Mouse (Mus musculus) limb, embryonic 12.5 days (tissue): ENCODE measurements around the gene Timm10b. TPM values are rescaled to one million over a fixed set of nuclear protein-coding genes. Genes with fewer than 3 reads are reported as not detected.

ENCODE experiments used
- ATAC-seq: fragments of 200-750 bp; cut with Nextera tagmentation; 2 replicates; pipeline ENCODE4 v1.8.0; 2017; ENCODE audit warnings: low read depth, moderate TSS enrichment; ENCODE audit not compliant: insufficient number of reproducible peaks, insufficient read depth, low FRiP score, low TSS enrichment
- H3K27ac ChIP-seq: fragments of 300-500 bp; sonication (generic); 2 replicates; pipeline ENCODE4 v1.5.1; 2016; ENCODE audit warnings: mild to moderate bottlenecking, moderate library complexity
- H3K27me3 ChIP-seq: fragments of 300-500 bp; sonication (generic); 2 replicates; pipeline ENCODE4 v1.6.1; 2016; ENCODE audit warnings: mild to moderate bottlenecking, moderate library complexity
- H3K36me3 ChIP-seq: fragments of 300-500 bp; sonication (generic); 2 replicates; pipeline ENCODE4 v1.6.1; 2016; ENCODE audit warnings: mild to moderate bottlenecking, moderate library complexity
- H3K4me1 ChIP-seq: fragments of 300-500 bp; sonication (generic); replicated peaks from 2 replicates; pipeline ENCODE4 v1.6.1; 2016
- H3K4me2 ChIP-seq: fragments of 300-500 bp; sonication (generic); 2 replicates; pipeline ENCODE4 v1.6.1; 2016; ENCODE audit warnings: mild to moderate bottlenecking, moderate library complexity
- H3K4me3 ChIP-seq: fragments of 300-500 bp; sonication (generic); replicated peaks from 2 replicates; pipeline ENCODE4 v1.5.1; 2016; ENCODE audit warnings: mild to moderate bottlenecking
- H3K9ac ChIP-seq: fragments of 300-500 bp; sonication (generic); replicated peaks from 2 replicates; pipeline ENCODE4 v1.6.1; 2016; ENCODE audit warnings: mild to moderate bottlenecking, moderate library complexity
- H3K9me3 ChIP-seq: fragments of 300-500 bp; sonication (generic); 2 replicates; pipeline ENCODE4 v1.6.1; 2016; ENCODE audit warnings: mild to moderate bottlenecking, moderate library complexity
- WGBS: fragments of 180-500 bp; shearing (Covaris S2); methylation state at CpG from one replicate; pipeline ENCODE4 v1.1.7; 2016; 5-methylcytosine and 5-hydroxymethylcytosine counted together
- polyA plus RNA-seq: library from polyadenylated mRNA; unstranded; fragments of >200 nt; fragmentation: Nextera tagmentation; extraction: Ambion mirVana; gene quantifications from 2 replicates; pipeline ENCODE4 v1.2.1, GENCODE M21; 2016

Timm10b gene
- polyA plus RNA-seq, 1 experiment from 2014 or later, result 168 TPM

GRCm38 (mm10) chr7:105621646-105622292, 18.1 kb upstream of the Timm10b start:
- H3K4me2 ChIP-seq, result no peak overlapping the region
- no peaks in the 10 kb centered on the region for H3K4me1 ChIP-seq
- WGBS, result 83% methylated on average over 8 of the region's 8 CpGs
- no peaks in the 10 kb centered on the region for H3K27me3 ChIP-seq
- no peak overlapping the region for H3K9ac ChIP-seq
- ATAC-seq, result no peak
- H3K36me3 ChIP-seq, result peaks cover 84% of the 10 kb centered on the region
- H3K27ac ChIP-seq, result no peak overlapping the region
- H3K9me3 ChIP-seq, result no peaks in the 10 kb centered on the region
- H3K4me3 ChIP-seq, result no peak overlapping the region

GRCm38 (mm10) chr7:105625397-105625796, 14.5 kb upstream of the Timm10b start:
- H3K9me3 ChIP-seq, result no peaks in the 10 kb centered on the region
- H3K36me3 ChIP-seq, result peaks cover 49% of the 10 kb centered on the region
- no peaks in the 10 kb centered on the region; the same call in 1 of the 2 replicates for H3K4me1 ChIP-seq
- no peak overlapping the region for H3K9ac ChIP-seq
- WGBS, result 79% methylated on average over 6 of the region's 6 CpGs
- H3K4me2 ChIP-seq, result no peak overlapping the region
- no peak for ATAC-seq
- H3K27ac ChIP-seq, result no peak overlapping the region
- H3K27me3 ChIP-seq, result no peaks in the 10 kb centered on the region
- H3K4me3 ChIP-seq, result no peak overlapping the region

GRCm38 (mm10) chr7:105628633-105629032, 11.2 kb upstream of the Timm10b start:
- no peak overlapping the region for H3K4me2 ChIP-seq
- no peak for ATAC-seq
- no peak overlapping the region for H3K9ac ChIP-seq
- WGBS, result 32% methylated on average over 3 of the region's 3 CpGs
- no peak overlapping the region for H3K27ac ChIP-seq
- no peaks in the 10 kb centered on the region for H3K27me3 ChIP-seq
- no peak overlapping the region for H3K4me3 ChIP-seq
- H3K4me1 ChIP-seq, result peaks cover 5% of the 10 kb centered on the region
- H3K9me3 ChIP-seq, result no peaks in the 10 kb centered on the region
- peaks cover 19% of the 10 kb centered on the region for H3K36me3 ChIP-seq

GRCm38 (mm10) chr7:105632551-105632972, 7.3 kb upstream of the Timm10b start:
- no peaks in the 10 kb centered on the region for H3K9me3 ChIP-seq
- ATAC-seq, result peak; percentile 5; the same call in 1 of the 2 replicates
- H3K4me2 ChIP-seq, result peak overlapping the region; percentile 74
- 27% methylated on average over 4 of the region's 4 CpGs for WGBS
- peak overlapping the region; percentile 82 for H3K9ac ChIP-seq
- H3K4me3 ChIP-seq, result peak overlapping the region; percentile 79
- H3K27ac ChIP-seq, result no peak overlapping the region
- H3K4me1 ChIP-seq, result peaks cover 15% of the 10 kb centered on the region
- H3K27me3 ChIP-seq, result no peaks in the 10 kb centered on the region
- H3K36me3 ChIP-seq, result peaks cover 21% of the 10 kb centered on the region

- Histone ChIP-seq H3K4me3 (peak within 1 kb of the TSS; percentile 79), H3K4me1 (peaks cover 15% of the 10 kb centered on the region), H3K9ac (peak within 1 kb of the TSS; percentile 82), H3K4me2 (peak within 1 kb of the TSS; percentile 74), H3K36me3 (peaks cover 28% of the 10 kb centered on the region), H3K27me3 (no peaks in the 10 kb centered on the region), H3K27ac (peak within 1 kb of the TSS; percentile 73), H3K9me3 (no peaks in the 10 kb centered on the region)
- ATAC-seq, result peak; percentile 82
- WGBS, result under 1% methylated on average over 50 of the region's 71 CpGs
Measured at GRCm38 (mm10) chr7:105633127-105633800, 6.6 kb upstream of the Timm10b start, which contains the start of gene Trim3. Gene Trim3 (minus strand): TSS chr7:105633571.

GRCm38 (mm10) chr7:105633801-105634135, 6.1 kb upstream of the Timm10b start:
- Histone ChIP-seq H3K4me1 (peaks cover 15% of the 10 kb centered on the region), H3K27ac (peak overlapping the region; percentile 73), H3K36me3 (peaks cover 28% of the 10 kb centered on the region), H3K4me2 (peak overlapping the region; percentile 74), H3K4me3 (peak overlapping the region; percentile 79), H3K27me3 (no peaks in the 10 kb centered on the region), H3K9ac (peak overlapping the region; percentile 82), H3K9me3 (no peaks in the 10 kb centered on the region)
- 4% methylated on average over 10 of the region's 10 CpGs for WGBS
- peak; percentile 40; the same call in 1 of the 2 replicates for ATAC-seq

- Histone ChIP-seq H3K9me3 (no peaks in the 10 kb centered on the region), H3K4me2 (peak overlapping the region; percentile 74), H3K36me3 (peaks cover 28% of the 10 kb centered on the region), H3K27me3 (no peaks in the 10 kb centered on the region), H3K4me1 (peaks cover 21% of the 10 kb centered on the region), H3K27ac (peak overlapping the region; percentile 73; the same call in 1 of the 2 replicates), H3K9ac (peak overlapping the region; percentile 82; the same call in 1 of the 2 replicates), H3K4me3 (peak overlapping the region; percentile 79)
- 47% methylated on average over 9 of the region's 9 CpGs for WGBS
- no peak for ATAC-seq
Measured at GRCm38 (mm10) chr7:105634272-105634920, 5.5 kb upstream of the Timm10b start.

- Histone ChIP-seq H3K9ac (no peak overlapping the region), H3K4me3 (no peak overlapping the region), H3K4me1 (peaks cover 27% of the 10 kb centered on the region), H3K27me3 (no peaks in the 10 kb centered on the region), H3K27ac (no peak overlapping the region), H3K36me3 (peaks cover 28% of the 10 kb centered on the region), H3K9me3 (no peaks in the 10 kb centered on the region), H3K4me2 (no peak overlapping the region)
- 82% methylated on average over 2 of the region's 2 CpGs for WGBS
- ATAC-seq, result no peak
Measured at GRCm38 (mm10) chr7:105635726-105636125, 4.1 kb upstream of the Timm10b start.

GRCm38 (mm10) chr7:105638776-105639175, 1.1 kb upstream of the Timm10b start:
- Histone ChIP-seq H3K4me2 (no peak overlapping the region), H3K4me1 (peaks cover 33% of the 10 kb centered on the region), H3K9ac (no peak overlapping the region), H3K36me3 (peaks cover 34% of the 10 kb centered on the region), H3K27me3 (no peaks in the 10 kb centered on the region), H3K9me3 (no peaks in the 10 kb centered on the region), H3K4me3 (no peak overlapping the region), H3K27ac (no peak overlapping the region)
- 95% methylated on average over 6 of the region's 6 CpGs for WGBS
- ATAC-seq, result no peak

GRCm38 (mm10) chr7:105639304-105639703, 552 bp upstream of the Timm10b start:
- Histone ChIP-seq H3K27me3 (no peaks in the 10 kb centered on the region), H3K4me3 (peak overlapping the region; percentile 73), H3K4me2 (peak overlapping the region; percentile 94), H3K27ac (no peak overlapping the region), H3K9me3 (no peaks in the 10 kb centered on the region), H3K4me1 (peaks cover 28% of the 10 kb centered on the region), H3K9ac (peak overlapping the region; percentile 81; the same call in 1 of the 2 replicates), H3K36me3 (peaks cover 40% of the 10 kb centered on the region)
- ATAC-seq, result no peak
- WGBS, result 79% methylated on average over 9 of the region's 9 CpGs

- no peaks in the 10 kb centered on the region for H3K27me3 ChIP-seq
- H3K4me2 ChIP-seq, result peak within 1 kb of the TSS; percentile 94
- peak; percentile 94 for ATAC-seq
- WGBS, result under 1% methylated on average over 44 of the region's 45 CpGs
- peaks cover 41% of the 10 kb centered on the region for H3K36me3 ChIP-seq
- H3K4me1 ChIP-seq, result peaks cover 23% of the 10 kb centered on the region
- peak within 1 kb of the TSS; percentile 83 for H3K27ac ChIP-seq
- no peaks in the 10 kb centered on the region for H3K9me3 ChIP-seq
- H3K9ac ChIP-seq, result peak within 1 kb of the TSS; percentile 81
- peak within 1 kb of the TSS; percentile 73 for H3K4me3 ChIP-seq
Measured at GRCm38 (mm10) chr7:105640233-105640893, 507 bp downstream of the Timm10b start, which contains the start of the genes Arfip2 and Gm45799. Gene Arfip2 (minus strand): TSS chr7:105640416. Gene Gm45799 (plus strand): TSS chr7:105640552.
